Mouse (Mus musculus): ENCODE data around the gene Cbfa2t3.

DNA sequence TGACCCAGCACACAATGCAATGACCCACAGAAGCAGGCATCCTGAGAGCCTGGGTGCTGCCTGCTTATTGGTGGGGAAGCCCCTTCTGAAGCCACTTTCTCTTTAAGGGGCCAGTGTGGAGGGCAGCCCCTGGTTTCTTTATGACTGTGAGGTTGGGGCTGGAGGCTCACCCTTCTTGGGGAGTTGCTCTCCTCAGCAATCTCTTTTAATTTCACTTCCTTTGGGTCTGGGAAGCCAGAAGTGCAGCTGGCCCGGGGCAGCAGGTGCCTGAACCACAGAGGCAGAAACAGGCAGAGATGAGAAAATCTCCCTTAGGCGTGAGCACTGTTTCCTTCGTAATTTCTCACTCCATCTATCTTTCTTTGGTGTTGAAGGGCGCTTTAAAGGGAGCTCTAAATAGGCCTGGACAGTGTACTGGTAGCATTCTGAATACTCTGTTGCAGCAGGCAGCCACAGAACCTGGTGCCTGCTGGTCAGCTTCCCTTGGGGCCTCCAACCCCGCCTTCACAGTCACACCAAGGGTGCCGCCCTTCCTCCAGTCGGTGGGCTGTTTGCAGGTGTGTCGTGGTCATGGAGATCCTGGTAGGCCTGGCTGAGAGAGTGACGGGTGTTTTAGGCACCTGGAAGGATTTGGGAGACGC is 3.5 kb upstream of the Cbfa2t3 start:
- TF ChIP-seq CTCF (IDR thresholded peaks at IDR 0.05; ENCODE audit: low read depth, low read length) (no peak), POLR2A (IDR thresholded peaks at IDR 0.05; ENCODE audit: extremely low read depth, insufficient read depth, low read length) (no peak)

All from liver, adult 2 months (tissue).